Mouse (Mus musculus) heart, adult 2 months (tissue): ENCODE data around the gene Tmem144.

Source experiments
- CTCF ChIP-seq: fragments of 200-600 bp; IDR thresholded peaks from 2 replicates; pipeline ENCODE4 v1.8.1; 2022; ENCODE audit warnings: antibody characterized with exemption, mild to moderate bottlenecking, moderate library complexity
- EP300 ChIP-seq: fragments of 200-500 bp; IDR thresholded peaks from 2 replicates; pipeline ENCODE4 v1.6.1; 2011; ENCODE audit warnings: low read depth, low read length, control low read depth; ENCODE audit not compliant: insufficient read depth
- POLR2A ChIP-seq: fragments of 200-500 bp; IDR thresholded peaks from 2 replicates; pipeline ENCODE4 v1.6.1; 2011; ENCODE audit warnings: mild to moderate bottlenecking, low read depth, low read length, control low read depth; ENCODE audit not compliant: insufficient read depth

GRCm38 (mm10) chr3:79884761-79885189 lies 32.2 kb upstream of the Tmem144 start:
- TF ChIP-seq CTCF (peak; percentile 93), EP300 (0 out of 2 replicates have a peak, but pooled peaks have one; percentile 25), POLR2A (no peak)
